Mouse (Mus musculus) liver, adult (tissue): ENCODE data around the gene Gm4894.

Source experiments
- GATA4 ChIP-seq: IDR thresholded peaks from 2 replicates; pipeline ENCODE4 v1.6.1; 2014; ENCODE audit warnings: mild to moderate bottlenecking, low read length; ENCODE audit not compliant: insufficient replicate concordance

Gm4894 gene

GRCm38 (mm10) chr9:49250231-49250630 is at the start of gene Gm4894:
TSS of gene Gm4894 (plus strand) at chr9:49250531.
- TF ChIP-seq GATA4: no peak

GRCm38 (mm10) chr9:49206331-49206730 is 44.0 kb upstream of the Gm4894 start:
- TF ChIP-seq GATA4: no peak

GRCm38 (mm10) chr9:49211493-49211892 is 38.8 kb upstream of the Gm4894 start:
- TF ChIP-seq GATA4: no peak

GRCm38 (mm10) chr9:49214734-49215133 is 35.6 kb upstream of the Gm4894 start:
- TF ChIP-seq GATA4: no peak

- no peak for TF ChIP-seq GATA4
Measured at GRCm38 (mm10) chr9:49217626-49218607, 32.4 kb upstream of the Gm4894 start.

GRCm38 (mm10) chr9:49224488-49224887 is 25.8 kb upstream of the Gm4894 start:
- no peak for TF ChIP-seq GATA4

GRCm38 (mm10) chr9:49227442-49227841 is 22.9 kb upstream of the Gm4894 start:
- TF ChIP-seq GATA4: no peak

GRCm38 (mm10) chr9:49229054-49229453 is 21.3 kb upstream of the Gm4894 start:
- TF ChIP-seq GATA4: no peak

GRCm38 (mm10) chr9:49246839-49247238 is 3.5 kb upstream of the Gm4894 start:
- no peak for TF ChIP-seq GATA4

- TF ChIP-seq GATA4: no peak
Measured at GRCm38 (mm10) chr9:49268949-49269348, 18.6 kb downstream of the Gm4894 start.

GRCm38 (mm10) chr9:49273566-49273965 is 23.2 kb downstream of the Gm4894 start:
- TF ChIP-seq GATA4: no peak

GRCm38 (mm10) chr9:49275976-49276375 is 25.6 kb downstream of the Gm4894 start:
- TF ChIP-seq GATA4: no peak

GRCm38 (mm10) chr9:49276542-49277334 is 26.4 kb downstream of the Gm4894 start:
- no peak for TF ChIP-seq GATA4

GRCm38 (mm10) chr9:49295101-49295500 is 44.8 kb downstream of the Gm4894 start:
- no peak for TF ChIP-seq GATA4

- TF ChIP-seq GATA4: no peak
Measured at GRCm38 (mm10) chr9:49307576-49307975, 57.2 kb downstream of the Gm4894 start.

- TF ChIP-seq GATA4: no peak
Measured at GRCm38 (mm10) chr9:49310821-49311220, 60.5 kb downstream of the Gm4894 start.
